Mouse (Mus musculus): ENCODE measurements around the gene Bank1.

The Bank1 gene

GRCm38 (mm10) chr3:136106452-136106851, 219.4 kb downstream of the Bank1 start:
- no peak for ATAC-seq (ENCODE audit: low TSS enrichment)

DNA sequence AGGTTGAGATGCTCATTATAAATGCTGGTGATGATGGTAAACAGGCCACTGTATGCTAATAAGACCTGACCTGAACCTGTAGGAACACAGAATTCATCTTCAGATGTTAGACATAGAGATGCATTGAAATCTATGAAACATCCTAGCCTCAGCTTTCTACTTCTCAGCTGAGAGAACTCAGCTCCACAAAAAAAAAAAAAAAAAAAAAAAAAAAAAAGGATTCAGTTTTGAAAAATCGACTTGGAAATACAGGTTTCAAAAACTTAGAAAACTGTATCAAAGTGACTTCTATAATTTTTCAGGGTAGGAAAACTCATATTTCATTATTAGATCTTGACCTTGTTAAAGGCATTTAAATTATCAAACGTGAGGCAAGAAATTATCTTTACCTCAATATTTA, 222.5 kb downstream of the Bank1 start:
- ATAC-seq (ENCODE audit: low TSS enrichment), result no peak

- ATAC-seq (ENCODE audit: low TSS enrichment), result no peak
Observed at GRCm38 (mm10) chr3:136100973-136101500, 224.8 kb downstream of the Bank1 start.

- ATAC-seq (ENCODE audit: low TSS enrichment), result peak; percentile 83
Observed at GRCm38 (mm10) chr3:136100292-136100691, 225.6 kb downstream of the Bank1 start.

DNA sequence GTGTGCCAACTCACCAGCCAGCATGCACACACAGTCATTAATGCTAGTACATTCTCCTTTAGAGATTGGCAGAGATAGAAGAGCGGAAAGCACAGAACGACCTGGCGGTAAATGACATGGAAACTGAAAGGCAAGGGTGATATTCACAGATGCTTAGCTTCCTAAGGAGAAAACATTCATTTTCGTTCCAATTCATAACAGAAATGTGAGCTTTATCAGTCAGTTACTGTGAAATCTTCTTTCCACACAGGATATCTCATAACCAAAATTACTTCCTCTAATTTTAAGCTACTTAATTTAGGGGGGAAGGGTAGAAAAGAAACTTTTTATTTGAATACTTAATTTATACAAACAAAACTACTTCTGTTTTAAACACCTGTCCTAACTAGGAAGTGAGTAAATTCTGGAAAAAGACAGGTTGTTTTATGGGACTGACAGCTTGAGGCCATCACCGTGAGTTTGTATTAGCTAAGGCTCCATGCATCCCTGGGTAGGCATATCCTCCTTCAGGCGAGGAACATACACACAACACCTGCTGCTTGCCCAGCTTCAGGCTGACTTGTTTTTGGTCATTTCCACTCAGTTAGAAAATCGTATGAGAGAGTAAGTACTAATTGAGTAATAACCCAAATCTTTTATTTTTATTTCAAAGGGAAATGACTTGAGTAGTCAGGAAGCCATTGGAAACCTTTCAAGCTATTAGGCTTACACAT, 238.8 kb downstream of the Bank1 start:
- no peak for ATAC-seq (ENCODE audit: low TSS enrichment)

DNA sequence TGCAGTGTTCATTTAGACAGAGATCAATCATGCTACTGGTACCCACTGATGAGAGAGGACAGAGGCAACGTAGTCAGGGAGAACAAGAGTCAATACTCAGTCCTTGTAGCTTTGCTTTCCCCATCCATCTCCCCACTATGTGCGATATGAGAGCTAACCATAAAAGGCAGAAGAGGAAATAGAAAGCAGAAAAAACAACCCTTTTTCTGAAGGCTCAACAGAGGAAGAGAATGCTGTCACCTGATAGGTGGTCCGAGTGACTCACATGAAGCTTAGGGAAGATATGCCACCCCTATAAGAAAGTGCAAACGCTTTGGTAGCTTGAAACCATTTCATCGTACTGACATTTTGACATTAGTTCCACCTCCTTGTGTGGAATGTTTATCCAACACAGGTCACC, 239.4 kb downstream of the Bank1 start:
- no peak for ATAC-seq (ENCODE audit: low TSS enrichment)

DNA sequence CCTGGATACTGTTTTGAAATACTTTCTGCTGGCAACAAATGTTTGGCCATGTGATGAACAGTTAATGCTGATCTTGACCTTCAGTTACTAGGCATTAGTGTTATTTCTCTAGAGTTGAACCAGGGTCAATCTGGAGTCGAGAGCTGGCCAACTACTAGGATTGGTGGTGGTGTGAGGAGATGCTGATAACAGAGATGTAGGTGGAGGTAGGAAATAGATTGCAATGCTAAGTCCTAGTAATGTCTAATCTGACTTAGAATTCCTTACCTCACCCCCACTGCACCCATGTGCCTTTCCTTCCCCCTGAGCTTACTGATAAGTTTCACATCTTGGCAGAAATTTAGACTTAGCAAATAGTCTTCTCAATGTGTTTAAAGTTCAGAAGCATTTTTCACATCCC, 240.8 kb downstream of the Bank1 start:
- ATAC-seq (ENCODE audit: low TSS enrichment), result no peak

- ATAC-seq (ENCODE audit: low TSS enrichment), result no peak
Observed at GRCm38 (mm10) chr3:136084066-136084465, 241.8 kb downstream of the Bank1 start.

DNA sequence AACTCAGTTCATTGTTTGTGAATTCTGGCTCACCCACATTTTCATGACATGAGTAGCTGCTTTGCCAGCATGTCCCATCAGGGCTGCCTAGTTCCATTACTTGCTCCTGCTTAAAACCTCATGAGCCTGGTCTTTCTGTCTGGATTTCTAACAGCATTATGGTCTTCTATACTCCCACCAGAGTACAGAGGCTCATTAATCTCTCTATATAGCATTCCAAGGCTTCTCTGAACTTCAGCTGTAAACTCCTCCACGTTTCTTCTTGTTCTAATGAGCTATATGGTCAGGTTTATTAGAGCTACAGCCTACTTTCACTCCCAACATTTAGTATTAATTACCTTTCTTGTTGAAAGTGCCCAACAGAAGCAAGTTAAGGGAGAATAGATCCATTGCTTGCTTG, 244.6 kb downstream of the Bank1 start:
- ATAC-seq (ENCODE audit: low TSS enrichment), result no peak

- ATAC-seq (ENCODE audit: low TSS enrichment), result no peak
Observed at GRCm38 (mm10) chr3:136078535-136078934, 247.3 kb downstream of the Bank1 start.

- no peak for ATAC-seq (ENCODE audit: low TSS enrichment)
Observed at GRCm38 (mm10) chr3:136070394-136070793, 255.5 kb downstream of the Bank1 start.

- ATAC-seq (ENCODE audit: low TSS enrichment), result no peak
Observed at GRCm38 (mm10) chr3:136061907-136062306, 264.0 kb downstream of the Bank1 start.

GRCm38 (mm10) chr3:136050635-136051034, 275.2 kb downstream of the Bank1 start:
- no peak for ATAC-seq (ENCODE audit: low TSS enrichment)

- ATAC-seq (ENCODE audit: low TSS enrichment), result no peak
Observed at GRCm38 (mm10) chr3:136050215-136050614, 275.7 kb downstream of the Bank1 start.

GRCm38 (mm10) chr3:136048026-136048425, 277.8 kb downstream of the Bank1 start:
- ATAC-seq (ENCODE audit: low TSS enrichment), result no peak

DNA sequence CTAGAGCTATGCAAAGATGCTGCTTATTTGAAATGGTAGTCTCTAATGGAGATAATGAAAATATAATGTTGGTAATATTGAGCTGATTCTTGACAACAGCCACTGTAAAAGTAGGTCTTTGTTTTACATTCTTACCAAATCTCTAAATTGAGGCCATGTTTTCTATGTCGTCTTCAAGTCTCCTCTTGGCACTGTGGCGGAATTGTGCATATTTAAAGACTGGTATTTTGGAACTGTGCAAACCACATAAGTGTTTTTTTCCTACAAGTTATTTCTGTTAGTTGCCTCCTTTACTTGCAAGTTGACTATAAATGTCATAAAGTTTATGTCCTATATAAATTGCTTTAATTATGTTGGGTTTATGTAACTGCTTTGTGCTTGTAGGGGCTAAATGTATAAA, 280.5 kb downstream of the Bank1 start:
- peak; percentile 80 for ATAC-seq (ENCODE audit: low TSS enrichment)

- peak; percentile 83 for ATAC-seq (ENCODE audit: low TSS enrichment)
Observed at GRCm38 (mm10) chr3:136040041-136040440, 285.8 kb downstream of the Bank1 start.

- ATAC-seq (ENCODE audit: low TSS enrichment), result peak; percentile 88
Observed at GRCm38 (mm10) chr3:136039446-136039845, 286.4 kb downstream of the Bank1 start.

GRCm38 (mm10) chr3:136037254-136037653, 288.6 kb downstream of the Bank1 start:
- ATAC-seq (ENCODE audit: low TSS enrichment), result no peak

GRCm38 (mm10) chr3:136035784-136036183, 290.1 kb downstream of the Bank1 start:
- no peak for ATAC-seq (ENCODE audit: low TSS enrichment)

DNA sequence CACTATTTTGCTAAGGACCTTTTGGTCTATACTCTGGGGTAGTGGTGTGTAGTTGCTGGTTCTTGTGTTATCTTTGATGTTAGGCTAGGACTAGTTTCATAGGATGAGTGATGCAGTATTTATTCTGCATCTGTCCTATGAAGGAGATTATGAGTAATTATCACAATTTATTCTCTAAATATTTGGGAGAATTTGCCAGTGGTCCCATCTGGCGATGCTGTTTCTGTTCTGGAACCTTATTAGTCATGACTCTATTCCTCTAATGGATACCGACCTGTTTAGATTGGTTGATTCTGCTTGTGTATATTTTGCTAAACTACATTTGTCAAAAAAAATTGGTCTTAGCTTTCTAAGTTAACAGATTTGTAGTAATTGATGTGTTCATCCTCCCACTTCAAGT, 301.0 kb downstream of the Bank1 start:
- no peak for ATAC-seq (ENCODE audit: low TSS enrichment)

- ATAC-seq (ENCODE audit: low TSS enrichment), result no peak
Observed at GRCm38 (mm10) chr3:136017517-136017916, 308.3 kb downstream of the Bank1 start.

DNA sequence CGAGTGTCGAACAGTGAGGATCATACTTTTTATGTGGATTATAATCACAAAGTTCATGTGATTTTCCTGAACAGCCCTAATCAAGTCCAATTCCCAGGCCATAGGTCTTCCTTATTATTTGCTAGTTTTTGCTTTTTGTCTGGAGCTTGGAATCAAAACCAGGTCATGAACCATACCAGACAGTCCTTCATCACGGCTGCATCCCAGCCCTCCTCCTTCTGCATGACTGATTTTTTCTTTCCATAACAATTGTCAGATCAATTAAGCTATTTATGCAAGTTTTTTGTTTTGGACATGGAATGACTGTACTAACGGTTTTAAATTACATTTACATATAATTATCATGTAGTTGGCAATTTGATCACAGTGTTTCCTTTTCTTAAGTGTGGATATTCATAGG, 315.2 kb downstream of the Bank1 start:
- no peak for ATAC-seq (ENCODE audit: low TSS enrichment)

DNA sequence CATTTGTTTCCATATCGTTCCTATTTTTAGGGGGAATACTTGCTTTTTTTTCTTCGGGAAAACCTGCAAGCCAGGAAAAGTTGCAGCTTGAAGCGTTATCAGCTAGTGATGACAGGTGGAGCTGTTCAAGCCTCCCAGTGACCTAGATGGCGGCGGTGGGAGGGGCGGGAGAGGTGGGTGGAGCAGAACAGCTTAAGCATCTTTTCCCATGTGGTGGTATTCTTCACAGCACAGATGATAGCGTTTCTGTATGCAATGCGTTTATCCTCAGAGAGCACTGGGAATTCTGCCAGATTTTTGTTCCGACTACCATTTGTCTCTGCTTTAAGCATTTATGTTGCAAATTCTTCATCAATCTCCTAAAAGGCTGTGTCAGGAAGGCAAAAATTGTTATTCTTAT, 318.0 kb downstream of the Bank1 start:
- peak; percentile 93 for ATAC-seq (ENCODE audit: low TSS enrichment)

Data from frontal cortex, adult (tissue).